Mouse (Mus musculus) midbrain, embryonic 13.5 days (tissue): ENCODE measurements around the gene 1700001L19Rik. TPM values are rescaled to one million over a fixed set of nuclear protein-coding genes. Genes with fewer than 3 reads are reported as not detected.

Experiments used
- ATAC-seq: fragments of 200-750 bp; cut with Nextera tagmentation; 2 replicates; pipeline ENCODE4 v1.8.0; 2017; ENCODE audit warnings: mild to moderate bottlenecking, moderate TSS enrichment, moderate library complexity
- H3K27ac ChIP-seq: fragments of 300-500 bp; sonication (generic); 2 replicates; pipeline ENCODE4 v1.5.1; 2015; ENCODE audit warnings: inconsistent platforms, mild to moderate bottlenecking, moderate library complexity
- H3K27me3 ChIP-seq: fragments of 300-500 bp; sonication (generic); 2 replicates; pipeline ENCODE4 v1.6.1; 2015; ENCODE audit warnings: mild to moderate bottlenecking, inconsistent platforms
- H3K36me3 ChIP-seq: fragments of 300-500 bp; sonication (generic); 2 replicates; pipeline ENCODE4 v1.6.1; 2015; ENCODE audit warnings: mild to moderate bottlenecking, inconsistent platforms
- H3K4me1 ChIP-seq: fragments of 300-500 bp; sonication (generic); replicated peaks from 2 replicates; pipeline ENCODE4 v1.6.1; 2015; ENCODE audit warnings: inconsistent platforms
- H3K4me2 ChIP-seq: fragments of 300-500 bp; sonication (generic); replicated peaks from 2 replicates; pipeline ENCODE4 v1.6.1; 2015; ENCODE audit warnings: moderate library complexity, mild to moderate bottlenecking, inconsistent platforms
- H3K4me3 ChIP-seq: fragments of 300-500 bp; sonication (generic); replicated peaks from 2 replicates; pipeline ENCODE4 v1.5.1; 2015; ENCODE audit warnings: mild to moderate bottlenecking, inconsistent platforms
- H3K9ac ChIP-seq: fragments of 300-500 bp; sonication (generic); replicated peaks from 2 replicates; pipeline ENCODE4 v1.6.1; 2015; ENCODE audit warnings: mild to moderate bottlenecking, inconsistent platforms
- H3K9me3 ChIP-seq: fragments of 300-500 bp; sonication (generic); 2 replicates; pipeline ENCODE4 v1.6.1; 2016; ENCODE audit warnings: mild to moderate bottlenecking, inconsistent platforms
- WGBS: fragments of 180-500 bp; shearing (Covaris S2); methylation state at CpG from one replicate; pipeline ENCODE4 v1.1.7; 2015; 5-methylcytosine and 5-hydroxymethylcytosine counted together
- polyA plus RNA-seq: library from polyadenylated mRNA; unstranded; fragments of >200 nt; fragmentation: Nextera tagmentation; extraction: Ambion mirVana; gene quantifications from 2 replicates; pipeline ENCODE4 v1.2.1, GENCODE M21; 2015

1700001L19Rik gene
- polyA plus RNA-seq, 1 experiment from 2014 or later, result 2.4 TPM

- H3K9ac ChIP-seq, result no peak overlapping the region
- WGBS, result 90% methylated on average over 1 of the region's 1 CpGs
- no peak overlapping the region for H3K4me3 ChIP-seq
- 0 out of 2 replicates have a peak, but pooled peaks cover 3% of the 10 kb centered on the region for H3K9me3 ChIP-seq
- ATAC-seq, result no peak
- no peaks in the 10 kb centered on the region for H3K27me3 ChIP-seq
- H3K36me3 ChIP-seq, result no peaks in the 10 kb centered on the region
- H3K27ac ChIP-seq, result no peak overlapping the region
- H3K4me1 ChIP-seq, result no peaks in the 10 kb centered on the region
- no peak overlapping the region for H3K4me2 ChIP-seq
These were observed 45.6 kb downstream of the 1700001L19Rik start for GRCm38 (mm10) chr13:68642786-68643185.

Other genes starting within 250 kb of the 1700001L19Rik start
- 13.5 and 16.0 TPM in 2 replicates for gene Mtrr, start 15.3 kb upstream of the 1700001L19Rik start, polyA plus RNA-seq
- gene Fastkd3, start 15.2 kb upstream of the 1700001L19Rik start, polyA plus RNA-seq, result 22.9 and 27.8 TPM in 2 replicates